Mouse (Mus musculus) gastrocnemius, postnatal 36 days (tissue): ENCODE data around the gene Ccl12. TPM values are rescaled to one million over a fixed set of nuclear protein-coding genes. Genes with fewer than 3 reads are reported as not detected.

Experiments used
- DNase-seq, 2 experiments: peaks; one replicate each; pipeline ENCODE4 v3.0.0; 2022
- intact Hi-C: fragments of 180-260 bp; cut with DNase I; formaldehyde crosslinking; loops from one replicate; pipeline ENCODE4 v1.15.1; 2025
- total RNA-seq, 2 experiments: library from RNA; stranded (reverse); gene quantifications; 2 replicates each; pipeline ENCODE4 v1.2.3; 2021

Ccl12 gene
- total RNA-seq, 2 experiments from 2014 or later: not detected

- no peak for DNase-seq
- intact Hi-C loops: no loop called here
Observed at GRCm38 (mm10) chr11:82132977-82133376, 31.3 kb downstream of the Ccl12 start.

GRCm38 (mm10) chr11:82136196-82136595 is 34.6 kb downstream of the Ccl12 start:
- DNase-seq: no peak
- intact Hi-C loops: no loop called here

GRCm38 (mm10) chr11:82139492-82140094 is 37.9 kb downstream of the Ccl12 start:
- DNase-seq: no peak
- intact Hi-C loops: no loop called here

Other genes with a start within 250 kb of the Ccl12 start
- under 1 TPM in 1 of 2 experiments, not detected in 1; 0.20 TPM for gene 5530401A14Rik, start 241.2 kb upstream of the Ccl12 start, total RNA-seq
- under 1 TPM in 1 of 2 experiments, not detected in 1; 0.10 TPM for gene Asic2, start 133.4 kb upstream of the Ccl12 start, total RNA-seq
- not detected for gene Ccl2, start 66.3 kb upstream of the Ccl12 start, total RNA-seq
- not detected for gene Gm17268, start 63.3 kb upstream of the Ccl12 start, total RNA-seq
- not detected for gene Ccl7, start 56.1 kb upstream of the Ccl12 start, total RNA-seq
- gene Ccl11, start 44.0 kb upstream of the Ccl12 start, total RNA-seq: 10 to 100 TPM; 19.5 to 20.9 TPM
- under 1 TPM in 1 of 2 experiments, not detected in 1; 0.97 TPM for gene Ccl8, start 13.3 kb downstream of the Ccl12 start, total RNA-seq
- not detected for gene Ccl1, start 203.8 kb downstream of the Ccl12 start, total RNA-seq